Mouse (Mus musculus): ENCODE measurements around the gene Cwc15.

Gene Cwc15

GRCm38 (mm10) chr9:14547584-14548365, 47.4 kb downstream of the Cwc15 start:
- in situ Hi-C loops (cut with MboI, MseI), result no loop called here

GRCm38 (mm10) chr9:14548366-14548761, 47.9 kb downstream of the Cwc15 start:
- in situ Hi-C loops (cut with MboI, MseI), result no loop called here

GRCm38 (mm10) chr9:14558332-14558731, 57.9 kb downstream of the Cwc15 start:
- in situ Hi-C loops (cut with MboI, MseI), result no loop called here

GRCm38 (mm10) chr9:14559430-14559829, 59.0 kb downstream of the Cwc15 start:
- in situ Hi-C loops (cut with MboI, MseI), result no loop called here

DNA sequence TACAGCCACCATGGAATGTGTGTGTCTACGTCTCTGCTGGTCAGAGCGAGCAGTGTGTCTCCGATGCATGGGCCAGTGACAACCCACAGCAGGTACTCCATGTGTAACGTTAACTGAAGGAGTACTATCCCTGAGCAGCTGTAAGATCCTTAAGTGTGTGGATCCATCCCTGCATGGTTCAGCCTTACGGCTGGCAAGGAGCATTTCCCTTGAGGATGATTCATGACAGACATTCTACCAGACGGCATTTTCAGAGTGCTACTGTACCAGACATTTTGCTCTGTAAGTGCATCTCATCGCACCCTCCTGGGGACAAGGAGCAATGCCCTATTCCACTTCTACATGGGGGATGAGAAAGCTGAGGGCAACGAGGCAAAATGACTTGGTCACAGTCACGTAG, 59.6 kb downstream of the Cwc15 start:
- in situ Hi-C loops (cut with MboI, MseI), result no loop called here

Measured in T-helper 1 cell (primary cell).